Mouse (Mus musculus) CD8-positive naive resting alpha-beta T cell, adult 2 months (primary cell): ENCODE results near the gene Slc4a5.

Experiments used
- DNase-seq, 2 experiments: peaks; one replicate each; pipeline ENCODE4 v3.0.0; 2022; ENCODE audit warnings: low read depth in 2 of 2, low spot score in 2 of 2

The Slc4a5 gene

DNA sequence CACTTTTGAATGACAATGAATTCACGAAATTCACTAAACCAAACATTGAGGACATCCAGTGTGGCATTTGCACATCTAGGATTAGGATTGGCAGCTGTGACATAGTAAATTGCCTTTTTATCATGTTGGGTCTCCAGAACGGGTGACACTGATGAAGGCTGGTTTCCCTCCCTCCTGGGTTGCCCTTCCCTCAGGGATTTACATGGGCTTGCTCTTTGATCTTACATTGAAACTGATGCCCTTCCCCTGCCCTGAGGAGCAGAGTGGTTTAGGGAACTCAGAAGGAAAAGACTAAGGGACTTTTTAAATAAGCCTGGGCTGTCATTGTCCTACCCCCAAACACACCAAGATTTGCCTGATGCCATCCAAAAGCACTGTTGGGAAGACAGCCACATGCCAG lies 11.9 kb downstream of the Slc4a5 start:
- no peak for DNase-seq

DNA sequence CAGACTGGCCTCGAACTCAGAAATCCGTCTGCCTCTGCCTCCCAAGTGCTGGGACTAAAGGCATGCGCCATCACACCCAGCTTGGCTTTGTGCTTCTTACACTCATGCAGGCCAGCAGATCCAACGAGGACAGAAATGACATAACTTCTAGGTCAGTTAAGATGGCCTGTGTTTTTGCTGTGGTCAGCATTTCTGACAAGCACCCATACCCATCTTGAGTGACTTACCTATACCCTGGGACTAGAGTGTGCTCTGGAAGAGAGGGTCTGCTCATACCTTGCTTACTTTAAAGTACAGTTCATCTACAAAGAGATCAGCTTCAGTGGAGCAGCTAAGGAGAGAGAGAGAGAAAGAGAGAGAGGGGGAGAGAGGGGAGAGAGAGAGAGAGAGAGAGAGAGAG lies 13.7 kb downstream of the Slc4a5 start:
- no peak for DNase-seq

DNA sequence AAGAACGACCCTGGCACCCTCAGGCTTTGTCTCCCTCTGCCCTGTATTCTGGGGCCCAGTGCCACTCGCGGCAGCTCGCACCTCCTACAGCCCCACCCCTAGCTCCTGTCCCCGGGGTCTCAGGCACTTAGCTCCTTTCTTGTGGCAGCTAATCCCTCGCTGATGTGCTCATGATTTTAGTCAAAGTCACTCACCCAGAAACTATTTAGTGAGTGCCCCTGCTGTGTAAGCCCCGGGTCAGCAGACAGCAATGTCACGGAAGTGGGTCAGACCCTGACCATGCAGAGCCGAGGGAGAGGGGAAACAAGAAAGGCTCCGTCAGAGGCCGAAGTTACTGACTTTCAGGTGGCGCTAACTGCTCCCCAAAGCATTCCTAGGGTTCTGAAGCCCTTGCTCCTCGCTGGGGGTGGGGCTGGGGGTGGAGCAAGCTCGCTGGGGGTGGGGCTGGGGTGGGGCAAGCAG lies 14.7 kb downstream of the Slc4a5 start:
- DNase-seq: no peak

DNA sequence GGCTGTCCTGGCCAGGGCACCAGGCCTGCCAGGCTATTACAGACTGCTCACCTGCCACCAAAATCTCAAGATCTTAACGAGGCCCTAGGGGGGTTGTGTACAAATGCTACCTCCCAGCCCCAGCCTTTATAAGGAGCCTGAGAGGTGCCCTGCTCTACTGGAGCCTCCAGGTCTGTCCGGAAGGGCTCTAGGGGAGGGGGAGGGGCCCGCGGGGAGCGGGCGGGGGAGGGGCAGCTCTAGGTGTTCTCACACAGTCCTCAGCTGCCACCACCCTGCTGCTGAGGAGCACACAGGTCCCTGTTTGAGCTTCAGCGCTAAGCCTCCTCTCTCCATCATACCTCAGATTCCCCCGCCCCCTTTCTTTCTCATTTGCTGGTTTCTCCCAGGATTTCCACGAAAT lies 17.5 kb downstream of the Slc4a5 start:
- no peak for DNase-seq

DNA sequence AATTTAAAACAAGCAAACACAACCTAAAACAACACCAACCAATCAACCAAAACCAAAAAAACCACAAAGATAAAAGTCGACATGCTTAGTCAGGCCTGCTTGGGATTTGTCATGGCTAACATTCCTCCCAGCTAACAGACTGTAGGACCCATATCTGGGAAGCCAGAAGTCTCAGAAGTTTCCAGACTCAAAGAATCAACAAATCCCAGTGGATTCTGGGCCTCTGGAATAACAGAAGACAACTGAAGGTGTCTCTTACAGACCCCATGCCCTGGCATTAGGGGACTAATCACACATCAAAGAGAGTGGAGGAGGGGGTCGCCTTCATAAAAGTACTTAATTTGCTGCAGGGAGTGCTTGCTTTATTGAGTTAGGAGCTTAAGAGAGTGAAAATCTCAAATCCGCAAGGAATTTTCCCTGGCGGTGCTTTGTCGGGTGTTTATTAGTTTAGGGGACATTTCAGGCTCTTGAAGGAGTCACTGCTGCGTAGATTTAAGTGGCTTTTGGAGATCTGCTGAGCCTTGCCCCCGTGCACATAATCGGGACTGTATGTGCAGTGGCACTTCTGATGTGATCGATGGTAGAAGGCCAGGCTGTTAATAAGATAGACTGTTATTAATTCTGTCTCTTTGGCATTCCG lies 24.9 kb downstream of the Slc4a5 start:
- no peak for DNase-seq

DNA sequence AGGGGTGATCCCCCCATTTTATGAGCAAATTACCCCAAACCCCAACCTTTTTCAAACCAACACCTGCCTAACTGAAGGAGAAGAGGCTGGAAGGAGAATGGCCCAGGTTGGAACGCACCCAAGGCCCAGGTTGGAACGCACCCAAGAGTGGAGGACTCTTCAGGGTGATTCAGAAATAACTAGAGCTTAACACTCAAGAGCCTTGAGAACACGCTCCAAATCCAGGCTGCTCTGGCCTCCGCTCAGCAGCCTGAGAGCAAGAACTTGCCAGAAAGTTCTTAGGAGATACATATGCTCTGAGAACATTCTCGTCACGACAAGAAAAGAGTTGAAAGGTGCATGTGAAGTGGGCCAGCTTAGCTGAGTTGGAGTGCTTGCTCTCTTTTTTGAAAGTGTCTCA lies 25.5 kb downstream of the Slc4a5 start:
- DNase-seq: no peak

DNA sequence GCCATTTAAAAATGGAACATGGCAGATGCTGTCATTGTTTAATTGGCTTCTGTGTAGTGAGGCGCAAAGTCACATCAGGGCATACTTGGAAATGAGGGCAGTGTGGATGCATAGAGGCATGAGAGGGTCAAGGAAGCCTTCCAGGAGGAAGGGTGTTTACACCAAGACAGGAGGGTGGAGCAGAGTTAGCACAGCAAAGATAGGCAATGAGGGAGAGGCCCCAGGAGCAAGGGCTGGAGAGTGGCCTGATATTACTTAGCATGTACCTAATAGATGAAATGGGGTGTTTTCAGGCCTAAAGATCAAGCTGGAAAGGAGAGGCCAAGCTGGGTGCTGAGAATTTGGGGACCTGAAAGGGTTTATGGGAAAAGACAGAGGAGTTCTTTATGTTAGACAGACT lies 26.4 kb downstream of the Slc4a5 start:
- DNase-seq: no peak

DNA sequence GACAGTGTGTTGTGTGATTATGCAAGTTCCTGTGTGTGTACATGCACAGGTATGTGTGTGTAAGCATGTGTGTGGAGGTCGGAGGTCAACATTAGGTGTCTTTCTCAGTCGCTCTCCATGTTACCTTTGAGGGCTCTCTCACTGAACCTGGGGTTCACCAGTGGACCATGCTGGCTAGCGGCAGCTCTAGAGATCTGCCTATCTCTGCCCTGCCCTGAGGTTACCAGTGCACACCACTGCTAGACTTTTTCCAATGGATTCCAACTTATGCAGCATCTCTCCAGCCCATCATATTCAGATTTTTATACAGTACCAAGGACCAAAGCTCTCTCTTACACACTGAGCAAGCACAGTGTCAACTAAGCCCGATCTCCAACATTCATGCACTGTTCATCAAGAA lies 27.1 kb downstream of the Slc4a5 start:
- no peak for DNase-seq

DNA sequence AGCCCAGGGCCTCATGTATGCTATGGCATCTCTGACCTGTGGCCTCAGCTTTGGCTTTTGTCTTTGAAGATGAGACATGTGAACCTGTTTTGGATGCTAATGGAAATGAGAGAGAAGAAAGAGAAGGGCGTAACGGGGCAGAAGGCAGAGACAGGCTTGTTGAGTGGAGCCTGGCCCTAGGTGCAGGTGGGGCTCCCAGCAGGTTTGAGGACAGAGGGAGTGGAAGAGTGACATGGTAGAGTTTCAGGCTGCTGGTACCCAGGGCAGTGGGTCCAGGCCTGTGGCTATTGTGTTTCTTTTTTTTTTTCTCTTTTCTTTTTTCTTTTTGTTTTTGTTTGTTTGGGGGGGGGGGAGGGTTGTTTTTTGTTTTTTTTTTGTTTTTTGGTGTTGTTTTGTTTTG lies 27.5 kb downstream of the Slc4a5 start:
- no peak for DNase-seq

DNA sequence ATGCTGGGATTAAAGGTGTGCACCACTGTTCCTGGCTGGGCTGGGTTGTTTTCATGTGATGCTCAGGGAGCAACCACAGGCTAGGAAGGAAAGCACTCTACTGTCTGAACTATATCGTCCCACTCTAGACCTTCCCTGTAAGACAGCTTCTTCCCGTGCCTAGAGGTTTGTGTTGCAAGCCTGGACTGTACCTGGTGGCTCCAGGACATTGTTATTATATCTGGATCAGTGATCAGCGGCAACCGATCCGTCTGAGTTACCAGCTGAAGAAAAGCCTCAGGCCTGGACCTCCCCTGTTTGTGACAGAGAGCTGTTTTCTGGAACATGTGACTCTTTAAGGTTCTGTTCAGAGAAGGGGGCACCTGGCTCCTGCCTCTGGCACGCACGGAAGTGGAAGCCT lies 34.6 kb downstream of the Slc4a5 start:
- no peak for DNase-seq

DNA sequence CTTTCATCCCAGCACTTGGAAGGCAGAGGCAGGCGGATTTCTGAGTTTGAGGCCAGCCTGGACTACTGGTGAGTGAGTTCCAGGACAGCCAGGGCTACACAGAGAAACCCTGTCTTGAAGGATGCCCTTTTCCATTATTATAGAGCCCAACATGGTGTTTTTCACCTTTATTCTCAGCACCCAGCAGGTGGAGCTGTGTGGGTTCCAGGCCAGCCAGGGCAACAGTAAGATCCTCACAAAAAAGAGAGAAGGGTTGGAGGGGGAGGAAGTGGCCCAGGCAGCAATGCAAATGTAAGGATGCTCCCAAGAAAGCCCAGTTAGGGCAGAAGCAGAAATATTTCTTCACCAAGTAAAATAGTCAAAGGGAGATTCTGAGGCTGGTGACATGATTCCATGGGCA lies 44.9 kb downstream of the Slc4a5 start:
- no peak for DNase-seq

DNA sequence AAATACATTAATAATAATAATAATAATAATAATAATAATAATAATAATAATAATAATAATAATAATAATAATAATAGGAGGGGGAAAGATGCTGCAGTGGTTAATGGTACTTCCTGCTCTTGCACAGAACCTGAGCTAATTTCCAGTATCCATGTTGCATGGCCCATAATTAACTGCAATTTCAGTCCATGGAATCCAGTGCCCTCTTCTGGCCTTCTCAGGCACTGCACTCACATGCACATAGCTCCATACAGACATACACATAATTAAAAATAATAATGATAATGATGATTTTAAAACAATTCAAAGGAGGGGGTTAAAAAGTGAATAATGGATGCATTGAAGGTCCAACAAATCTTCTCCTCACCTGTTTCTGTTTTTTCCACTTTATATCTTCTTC lies 45.6 kb downstream of the Slc4a5 start:
- peak in 1 of 2 experiments; percentile 21 for DNase-seq

DNA sequence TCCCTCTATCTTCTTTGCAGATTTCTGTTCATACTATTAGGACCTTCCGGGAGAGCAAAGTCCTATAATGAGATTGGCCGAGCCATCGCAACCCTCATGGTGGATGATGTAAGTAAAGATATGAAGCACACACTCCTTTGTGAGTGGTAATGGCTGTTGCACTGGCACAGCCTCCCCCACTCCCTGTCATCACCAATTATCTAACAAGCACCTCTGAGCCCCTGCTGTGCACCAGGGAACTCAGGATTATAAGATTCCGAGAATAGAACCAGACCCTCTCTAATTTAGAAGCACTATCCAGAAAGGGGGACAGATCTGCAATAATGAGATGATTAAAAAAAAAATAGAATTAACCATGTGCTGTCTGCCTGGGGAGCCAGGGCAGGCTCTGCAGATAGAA lies 46.0 kb downstream of the Slc4a5 start:
- no peak for DNase-seq

DNA sequence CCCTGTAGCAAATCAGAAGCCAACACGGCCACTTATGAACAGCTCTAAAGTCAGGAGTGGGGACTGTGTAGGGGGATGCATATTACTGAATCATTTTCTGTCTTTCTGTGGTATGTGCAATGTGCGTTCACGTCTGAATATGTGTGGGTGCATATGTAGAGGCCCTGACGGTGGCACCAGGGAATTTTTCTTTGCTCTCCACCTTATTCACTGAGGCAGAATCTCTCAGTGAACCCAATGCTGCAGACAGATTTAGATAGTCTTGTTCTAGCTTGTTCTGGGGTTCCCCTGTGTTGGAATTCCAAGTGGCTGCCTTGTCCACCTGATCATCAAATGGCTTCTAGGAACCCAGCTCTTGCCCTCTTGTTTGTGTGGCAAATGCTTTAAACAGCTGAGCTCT lies 48.0 kb downstream of the Slc4a5 start:
- no peak for DNase-seq

DNA sequence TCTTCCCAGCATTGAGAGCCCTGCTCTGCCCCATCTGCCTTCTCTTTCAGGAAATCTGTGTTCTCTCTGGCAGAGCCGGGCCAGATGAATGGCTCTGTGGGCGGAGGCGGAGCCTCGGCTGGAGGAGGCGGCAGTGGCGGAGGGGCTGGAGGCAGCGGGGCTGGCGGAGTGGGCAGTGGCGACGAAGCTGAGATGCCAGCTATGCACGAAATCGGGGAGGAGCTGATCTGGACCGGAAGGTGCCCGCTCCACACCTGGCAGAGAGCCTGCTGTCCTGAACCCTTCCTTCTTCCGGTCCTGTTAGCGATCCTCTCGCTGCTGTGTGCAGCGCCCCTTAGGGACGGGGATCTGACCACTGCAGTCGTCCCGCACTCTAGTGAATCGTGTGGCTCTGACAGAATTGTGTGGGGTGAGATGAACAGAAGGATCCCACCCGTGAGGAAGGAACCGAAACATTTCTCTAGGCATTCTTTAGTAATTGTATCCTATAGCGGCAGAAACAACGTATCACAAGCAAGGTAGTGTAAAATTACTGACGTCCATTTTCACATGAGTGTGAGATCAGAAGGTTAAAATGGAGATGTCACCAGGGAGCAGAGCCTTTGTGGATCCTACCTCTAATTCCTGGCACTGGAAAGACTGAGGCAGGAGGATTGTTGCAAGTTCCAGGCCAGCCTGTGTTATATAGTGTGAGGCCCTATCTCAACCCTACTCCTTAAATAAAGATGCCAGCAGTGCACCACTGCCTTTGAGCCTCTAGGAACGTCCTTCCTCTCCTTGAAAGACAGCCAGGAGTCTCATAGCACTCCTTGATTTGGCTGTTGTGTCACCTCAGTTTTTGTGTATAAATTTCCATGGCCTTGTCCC lies 48.7 kb downstream of the Slc4a5 start:
- peak; percentile 51 to 56 for DNase-seq

DNA sequence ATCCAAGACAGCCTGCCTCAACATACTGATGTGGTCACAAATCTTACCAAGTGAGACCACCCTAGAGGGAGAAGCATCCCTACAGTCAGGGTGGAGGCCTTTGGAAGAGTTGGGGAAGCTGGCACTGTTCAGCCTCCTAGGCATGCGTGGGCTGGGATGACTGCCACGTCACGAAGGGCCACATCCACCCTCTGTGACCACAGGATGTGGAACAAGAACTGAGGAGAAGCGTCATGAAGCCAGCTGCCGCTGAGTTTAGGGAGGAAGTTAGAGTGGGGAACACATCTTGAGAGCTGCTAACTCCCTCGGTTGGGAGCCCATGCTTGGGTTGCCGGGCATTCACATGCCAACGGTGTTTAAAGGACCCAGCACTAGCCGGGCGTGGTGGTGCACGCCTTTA lies 54.1 kb downstream of the Slc4a5 start:
- peak in 1 of 2 experiments; percentile 26 for DNase-seq

DNA sequence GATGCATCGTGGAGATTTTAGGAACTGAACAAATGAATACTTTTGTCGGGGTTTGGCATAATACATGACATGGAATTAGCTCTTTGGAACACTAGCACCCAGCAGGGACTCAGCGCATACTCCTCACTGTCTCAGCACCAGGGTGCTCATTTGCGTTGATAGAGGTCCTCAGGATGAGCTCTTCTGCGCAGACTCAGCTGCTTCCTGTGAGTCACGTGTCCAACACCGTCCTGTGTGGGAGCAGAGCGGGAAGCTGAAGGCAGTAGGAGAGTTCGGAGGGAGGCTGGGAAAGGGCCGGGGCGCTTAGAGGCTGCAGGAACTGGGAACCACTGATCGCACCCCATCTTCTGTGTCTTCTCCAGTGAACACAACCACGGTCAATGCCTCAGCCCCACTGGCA lies 57.5 kb downstream of the Slc4a5 start:
- DNase-seq: no peak

DNA sequence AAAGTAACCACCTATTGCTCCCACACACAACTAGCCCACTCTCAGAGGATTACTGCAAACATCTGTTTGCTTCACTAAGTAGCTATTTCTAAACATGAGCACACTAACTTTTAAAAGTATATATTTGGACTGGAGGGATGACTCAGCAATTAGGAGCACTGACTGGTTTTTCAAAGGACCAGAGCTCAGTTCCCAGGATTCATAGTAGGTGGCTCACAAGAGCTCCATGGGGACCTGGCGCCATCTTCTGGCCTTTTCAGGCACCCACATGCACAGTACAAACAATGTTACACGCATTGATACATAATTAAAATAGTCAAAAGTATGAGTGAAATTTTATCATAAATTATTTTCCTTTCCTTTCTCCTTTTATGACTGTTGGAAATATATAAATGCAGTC lies 59.3 kb downstream of the Slc4a5 start:
- DNase-seq: peak in 1 of 2 experiments; percentile 15

DNA sequence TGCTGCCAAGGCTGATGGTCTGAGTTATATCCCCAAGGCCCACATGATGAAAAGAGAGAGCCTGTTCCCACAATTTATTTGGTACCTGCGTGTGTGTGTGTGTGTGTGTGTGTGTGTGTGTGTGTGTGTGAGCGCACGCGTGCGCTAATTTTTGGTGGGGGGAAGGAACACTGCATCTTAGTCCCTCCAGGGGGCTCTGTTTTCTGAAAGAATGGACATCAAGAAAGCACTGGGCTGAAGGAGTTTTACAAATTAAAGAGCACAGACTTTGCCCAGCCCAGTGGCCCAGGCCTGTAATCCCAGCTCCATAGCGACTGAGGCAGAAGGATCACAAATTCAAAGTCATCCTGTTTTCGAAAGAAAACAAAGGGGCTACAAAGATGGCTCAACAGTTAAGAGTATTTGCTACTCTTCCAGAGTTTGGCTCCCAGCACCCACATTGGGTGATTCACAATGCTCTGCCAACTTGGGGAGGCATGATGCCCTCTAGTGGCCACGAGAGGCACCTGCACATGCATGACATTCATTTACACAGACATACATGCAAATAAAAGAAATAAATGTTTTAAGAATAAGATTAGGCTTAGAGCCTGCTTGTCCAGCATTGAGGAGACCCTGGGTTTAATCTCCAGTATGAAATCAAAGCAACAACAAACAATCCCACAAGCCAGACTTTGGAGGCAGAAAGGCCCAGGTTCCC lies 60.8 kb downstream of the Slc4a5 start:
- peak in 1 of 2 experiments; percentile 15 for DNase-seq

DNA sequence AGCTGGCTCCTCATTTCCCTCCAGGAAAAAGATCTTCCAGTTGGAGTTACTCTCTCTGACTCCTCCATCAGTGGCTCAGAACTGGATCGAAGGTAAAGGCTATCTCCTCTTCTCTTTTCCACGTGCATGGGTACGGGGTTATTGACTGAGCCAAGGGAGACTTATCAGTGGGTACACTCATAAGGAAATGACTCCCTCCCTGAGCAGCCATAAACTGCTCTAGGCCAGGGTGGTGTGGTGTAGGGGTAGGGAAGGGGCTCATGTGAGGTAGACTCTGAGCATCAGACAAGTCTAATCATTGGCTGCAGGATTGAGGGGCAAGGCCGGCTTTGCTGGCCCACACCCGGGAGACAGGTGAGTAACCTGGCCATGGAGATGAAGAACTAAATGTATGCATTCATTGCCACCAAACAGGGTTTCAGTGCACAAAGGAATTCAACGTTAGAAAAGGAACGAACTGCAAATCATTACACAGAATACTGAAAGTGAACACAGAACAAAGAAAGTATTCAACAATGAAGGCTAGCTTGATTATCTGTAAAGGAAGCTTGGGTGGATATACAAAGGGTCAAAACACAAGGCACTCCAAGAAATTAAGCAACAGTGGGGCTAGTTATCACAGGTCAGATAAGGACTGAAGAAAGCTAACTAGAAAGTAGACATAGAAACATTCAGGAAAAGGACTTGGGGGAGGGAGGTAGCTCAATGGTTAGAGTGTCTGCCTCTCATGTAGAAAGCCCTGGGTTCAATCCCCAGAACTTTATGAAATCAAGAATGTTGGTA lies 81.0 kb downstream of the Slc4a5 start:
- no peak for DNase-seq

DNA sequence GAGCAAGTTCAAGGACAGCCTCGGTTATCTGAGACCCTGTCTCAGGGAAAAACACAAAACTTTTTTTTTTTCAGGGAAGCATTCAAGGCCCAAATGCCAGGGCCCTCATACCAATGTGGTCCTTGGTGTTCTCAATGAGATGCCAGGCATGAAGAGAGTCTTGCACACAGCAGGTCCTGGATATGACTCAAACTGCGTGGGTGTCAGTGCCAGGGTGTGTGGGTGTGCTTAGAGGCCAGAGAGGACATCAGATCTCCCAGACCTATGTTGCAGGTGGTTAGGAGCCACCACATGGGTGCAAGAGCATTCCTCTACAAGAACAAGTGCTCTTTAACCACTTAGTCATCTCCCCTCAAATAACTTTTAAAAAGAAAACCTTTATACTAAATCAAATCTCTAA lies 81.7 kb downstream of the Slc4a5 start:
- DNase-seq: no peak
